Mouse (Mus musculus) cerebellum, adult 9-10 months (tissue): ENCODE results near the gene Vps35l.

Experiments
- DNase-seq: peaks from one replicate; pipeline ENCODE4 v3.0.0; 2022

Vps35l gene

DNA sequence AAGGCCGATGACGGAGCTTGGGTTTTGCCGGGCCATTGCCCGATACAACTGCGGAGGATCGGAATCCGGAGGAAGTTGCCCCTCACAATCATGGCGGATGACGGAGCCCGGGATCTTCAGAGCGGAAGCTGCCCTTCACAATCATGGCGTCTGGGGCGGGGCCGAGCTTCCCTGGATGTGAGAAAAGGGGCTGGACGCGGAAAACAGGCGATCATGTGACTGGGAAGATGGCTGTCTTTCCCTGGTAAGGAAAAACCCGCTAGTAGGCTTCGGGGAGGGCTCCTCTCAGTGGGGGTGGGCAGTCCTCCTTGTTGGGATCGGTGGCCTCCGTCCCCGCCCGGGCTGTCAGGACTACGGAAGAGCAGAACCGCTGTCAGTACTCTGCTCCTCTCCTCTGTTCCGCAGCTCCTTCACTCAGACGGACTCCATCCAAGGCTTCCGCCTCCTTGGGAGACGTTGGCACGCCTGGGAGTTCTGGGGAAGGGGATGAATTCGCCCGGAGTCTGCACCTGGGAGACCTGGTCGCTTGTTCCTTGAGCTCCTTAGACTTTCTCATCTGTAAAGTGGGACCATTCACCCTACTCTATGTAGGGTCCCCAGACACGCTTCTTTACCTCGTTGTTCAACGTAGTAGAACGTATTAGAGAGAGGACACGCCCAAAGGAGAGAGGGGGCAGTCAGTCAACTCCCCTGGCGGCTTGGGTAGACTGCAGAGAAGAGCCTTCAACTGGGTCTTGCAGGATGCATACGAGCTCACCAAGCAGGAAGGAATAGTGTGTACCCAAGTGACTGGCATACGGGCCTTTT lies 709 bp downstream of the Vps35l start:
- DNase-seq: peak; percentile 96

DNA sequence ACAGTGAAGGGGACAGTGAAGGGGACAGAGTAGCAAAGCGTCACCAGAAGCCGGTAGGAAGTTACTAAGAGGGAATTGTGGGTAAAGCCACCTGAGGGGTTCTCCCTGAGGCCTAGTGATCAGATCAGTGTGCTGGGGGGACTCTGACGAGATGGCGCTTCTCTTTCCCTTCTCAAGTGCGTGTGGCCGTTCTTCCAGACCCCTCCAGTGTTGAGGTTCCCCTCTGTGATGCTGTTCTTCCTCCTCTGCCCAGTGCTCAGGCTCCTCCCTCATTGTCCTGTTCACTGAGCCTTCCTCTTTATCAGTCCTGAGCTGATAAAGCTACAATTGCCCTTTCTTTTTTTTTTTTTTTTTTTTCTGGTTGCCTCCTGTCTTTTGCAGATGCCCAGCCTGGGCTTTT lies 2.3 kb downstream of the Vps35l start:
- DNase-seq: no peak

DNA sequence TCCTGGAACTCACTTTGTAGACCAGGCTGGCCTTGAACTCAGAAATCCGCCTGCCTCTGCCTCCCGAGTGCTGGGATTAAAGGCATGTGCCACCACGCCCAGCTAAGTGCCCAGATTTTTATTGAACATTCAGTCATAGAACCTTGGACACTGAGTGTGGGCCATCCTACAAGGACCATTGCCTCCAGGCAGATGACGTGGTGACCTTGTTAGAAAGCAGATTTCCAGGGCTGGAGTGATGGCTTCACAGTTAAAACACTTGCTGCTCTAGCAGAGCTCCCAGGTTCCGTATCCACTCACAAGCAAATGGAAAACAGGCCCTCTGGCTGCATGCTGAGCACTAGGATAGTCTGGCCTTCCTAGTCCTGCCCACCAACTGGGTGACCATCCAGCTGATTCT lies 4.7 kb downstream of the Vps35l start:
- DNase-seq: no peak

DNA sequence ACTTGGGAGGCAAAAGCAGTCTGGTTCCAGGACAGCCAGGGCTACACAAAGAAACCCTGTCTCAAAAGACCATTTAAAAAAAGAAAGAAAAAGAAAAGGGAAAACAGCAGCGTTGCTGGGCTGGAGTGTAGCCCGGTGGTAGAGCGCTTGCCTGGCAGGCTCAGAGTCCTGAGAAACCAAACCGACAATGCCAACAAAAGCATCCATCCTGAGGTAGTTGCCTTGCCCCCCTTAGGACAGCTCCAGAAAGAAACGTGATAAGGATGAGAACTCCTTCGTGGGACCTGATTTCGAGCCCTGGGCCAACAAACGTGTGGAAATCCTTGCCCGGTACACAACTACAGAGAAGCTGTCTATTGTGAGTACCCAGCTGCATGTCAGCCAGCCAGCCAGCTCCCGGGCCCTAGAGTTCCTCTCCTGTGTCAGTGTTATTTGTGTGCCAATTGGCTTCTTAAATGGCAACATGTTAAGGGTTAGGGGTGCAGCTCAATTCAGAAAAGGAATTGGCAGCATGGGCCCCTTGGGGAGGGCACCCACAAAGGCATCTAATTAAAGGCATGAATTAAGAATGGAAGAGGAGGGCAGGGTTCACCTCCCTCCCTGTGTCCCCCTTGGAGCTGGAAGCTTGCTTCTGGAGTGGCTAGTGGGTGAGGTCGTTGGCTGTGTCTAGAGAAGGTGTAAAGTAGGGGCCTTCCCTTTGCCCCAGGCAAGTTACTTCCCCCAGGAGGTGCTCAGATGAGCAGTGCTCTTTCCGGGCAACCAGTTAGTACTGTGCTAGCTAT lies 8.1 kb downstream of the Vps35l start:
- no peak for DNase-seq

- no peak for DNase-seq
Observed at GRCm38 (mm10) chr7:118749706-118750105, 9.7 kb downstream of the Vps35l start.

- DNase-seq: no peak
Observed at GRCm38 (mm10) chr7:118751625-118752024, 11.6 kb downstream of the Vps35l start.

DNA sequence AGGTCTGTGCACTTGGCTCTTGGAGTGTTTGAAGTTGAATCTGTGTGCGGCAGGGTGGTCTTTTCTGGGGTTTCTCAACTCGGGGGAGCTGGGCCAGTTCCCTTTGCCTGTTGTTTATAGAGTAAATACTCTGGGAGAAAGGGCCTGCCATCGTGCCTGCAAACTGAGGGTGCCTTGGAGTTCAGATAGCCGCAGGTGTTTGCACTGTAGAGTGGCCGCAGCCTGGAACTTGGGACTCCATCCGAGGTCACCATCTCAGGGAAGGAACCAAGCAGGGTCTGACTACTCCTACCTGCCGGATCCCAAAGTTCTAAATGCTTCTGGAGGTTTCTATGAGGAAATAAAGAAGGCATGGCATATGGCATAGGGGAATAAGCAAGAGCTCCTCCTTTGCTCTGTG lies 15.7 kb downstream of the Vps35l start:
- DNase-seq: no peak

DNA sequence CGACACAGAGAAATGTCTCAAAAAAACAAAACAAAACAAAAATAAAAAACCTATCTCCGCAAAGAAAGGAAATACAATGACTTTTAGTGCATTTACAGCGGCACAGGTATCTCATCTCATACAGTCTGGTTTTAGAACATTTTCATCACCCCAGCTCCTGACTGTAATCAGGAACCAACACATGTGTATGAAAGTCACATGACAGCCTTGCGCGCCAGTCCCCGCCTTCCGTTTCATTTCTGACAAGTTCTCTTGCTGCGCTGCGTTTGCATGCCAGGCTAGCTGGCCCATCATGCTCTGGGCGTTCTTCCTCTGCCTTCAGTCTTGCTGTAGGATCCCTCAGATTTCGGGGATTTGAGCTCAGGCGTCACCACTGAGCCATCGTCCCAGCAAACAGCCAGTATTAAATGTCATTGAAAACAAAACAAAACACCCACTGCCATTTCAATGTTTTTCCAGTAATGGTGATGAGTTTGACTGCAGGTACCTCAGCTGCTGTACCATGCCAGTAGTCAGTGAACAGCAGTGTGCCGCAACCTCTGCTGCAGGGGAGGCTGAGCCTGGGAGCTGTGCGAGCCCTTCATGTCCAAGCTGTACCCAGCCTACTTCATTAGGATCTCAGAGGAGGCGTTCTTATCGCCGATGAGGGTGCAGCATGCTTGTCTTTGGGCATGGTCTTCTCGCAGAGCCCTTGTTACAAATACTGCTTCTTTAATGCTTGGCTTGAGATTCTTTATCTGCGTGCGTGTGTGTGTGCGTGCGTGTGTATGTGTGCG lies 16.7 kb downstream of the Vps35l start:
- no peak for DNase-seq

GRCm38 (mm10) chr7:118758369-118758768 lies 18.3 kb downstream of the Vps35l start:
- no peak for DNase-seq

- no peak for DNase-seq
Observed at GRCm38 (mm10) chr7:118759372-118759771, 19.3 kb downstream of the Vps35l start.

- no peak for DNase-seq
Observed at GRCm38 (mm10) chr7:118763939-118764338, 23.9 kb downstream of the Vps35l start.

DNA sequence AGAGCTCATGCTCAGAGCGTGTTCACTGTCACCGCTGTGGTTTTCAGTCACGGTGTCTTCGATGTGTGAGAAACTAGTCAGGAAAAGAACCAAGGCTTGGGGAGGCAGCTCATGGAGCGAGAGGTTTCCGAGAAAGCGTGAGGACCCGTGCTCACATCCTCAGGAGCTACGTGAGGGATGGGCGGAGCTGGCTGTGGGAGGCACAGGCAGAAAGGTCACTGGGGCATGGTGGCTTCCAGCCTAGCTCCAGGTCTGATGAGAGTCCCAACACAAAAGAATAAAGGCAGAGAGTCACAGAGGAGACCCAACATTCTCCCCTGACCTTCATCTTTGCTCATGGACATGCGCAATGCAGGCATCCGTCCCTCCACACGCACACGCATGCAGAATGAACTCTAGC lies 24.7 kb downstream of the Vps35l start:
- no peak for DNase-seq

DNA sequence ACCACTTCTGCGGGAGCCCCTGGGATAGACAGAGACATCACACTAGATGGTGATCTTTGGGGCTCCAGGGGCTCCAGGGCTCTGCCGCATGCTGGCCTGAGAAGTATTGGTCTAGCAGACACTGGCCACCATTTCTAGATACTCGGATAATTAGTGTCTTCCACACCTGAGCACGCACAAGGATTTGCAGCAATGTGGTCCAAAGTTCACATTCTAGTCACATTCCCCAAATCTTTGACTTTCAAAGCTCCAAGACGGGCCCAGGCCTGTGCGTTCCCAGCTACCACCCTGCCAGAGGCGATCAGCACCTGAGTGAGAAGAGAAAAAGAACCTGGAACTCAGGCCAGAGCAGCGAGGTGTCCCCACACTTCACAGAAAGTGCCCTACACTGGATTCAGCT lies 25.6 kb downstream of the Vps35l start:
- no peak for DNase-seq

DNA sequence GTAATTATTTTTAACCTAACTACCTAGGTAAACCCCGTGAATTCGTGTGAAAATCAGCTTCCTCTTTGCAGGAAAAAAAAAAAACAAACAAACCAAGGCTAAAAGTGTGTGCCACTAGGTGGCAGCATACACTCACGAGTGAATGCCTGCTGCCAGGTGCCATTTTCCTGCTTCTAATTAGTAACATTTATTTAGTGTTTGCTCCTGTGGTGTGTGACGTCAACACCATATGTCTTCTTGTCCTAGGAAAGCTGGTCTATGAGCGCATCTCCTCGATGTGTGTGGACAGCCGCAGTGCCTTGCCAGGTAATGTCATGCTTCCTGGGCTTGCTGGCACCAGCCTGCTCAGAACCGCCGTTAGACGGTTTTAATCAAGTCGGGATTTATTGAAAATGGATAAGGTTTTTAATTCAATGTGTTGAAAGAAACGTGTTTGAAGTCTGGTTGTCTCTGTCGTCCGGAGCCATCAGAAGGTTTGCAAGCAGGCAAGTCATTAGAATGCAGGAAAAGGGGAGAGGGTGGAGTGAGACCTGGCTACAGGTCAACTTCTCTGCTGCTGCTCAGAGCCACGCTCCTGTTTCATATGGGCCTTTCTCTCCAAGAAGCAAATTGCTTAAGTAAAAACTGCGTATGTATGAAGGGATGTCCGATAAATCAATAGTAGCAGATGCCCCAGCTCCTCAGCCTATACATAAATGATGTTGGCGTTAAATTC lies 26.2 kb downstream of the Vps35l start:
- peak; percentile 99 for DNase-seq

DNA sequence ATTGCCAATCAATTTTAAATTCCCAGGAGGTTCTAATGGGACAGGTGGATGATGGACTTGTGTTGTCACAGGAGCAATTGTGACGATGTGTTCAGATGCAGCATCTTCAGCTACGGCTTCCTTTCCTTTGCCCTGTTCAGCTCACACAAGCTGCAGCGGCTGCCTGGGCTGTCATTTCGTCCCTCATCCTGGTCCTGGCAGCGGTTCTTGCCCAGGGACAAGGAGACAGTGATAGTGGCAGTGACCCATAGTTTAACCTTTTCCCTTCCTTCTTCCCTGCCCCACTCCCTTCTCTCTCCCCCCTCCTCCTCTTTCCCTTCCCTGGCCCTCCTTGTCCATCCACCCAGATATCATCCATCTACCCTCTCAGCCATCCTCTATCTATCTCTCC lies 26.8 kb downstream of the Vps35l start:
- DNase-seq: no peak

DNA sequence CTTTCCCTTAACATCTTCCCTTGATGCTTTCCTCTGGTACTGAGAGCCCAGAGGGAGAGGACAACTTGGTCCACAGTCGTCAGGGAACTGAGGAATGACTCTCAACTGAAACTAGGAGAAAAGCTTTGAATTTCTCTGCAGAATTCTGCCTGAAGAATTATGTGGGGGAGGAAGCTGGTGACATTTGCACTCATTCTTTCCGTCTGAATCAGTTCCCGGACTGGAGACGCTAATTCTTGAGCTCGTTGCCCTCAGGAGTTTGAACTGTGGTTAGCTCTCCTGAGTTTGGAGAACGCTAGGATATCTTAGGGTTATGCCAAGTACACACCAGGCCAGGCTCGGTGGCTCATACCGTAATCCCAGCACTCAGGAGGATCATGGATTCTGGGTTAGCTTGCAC lies 29.2 kb downstream of the Vps35l start:
- no peak for DNase-seq

GRCm38 (mm10) chr7:118769655-118770054 lies 29.6 kb downstream of the Vps35l start:
- DNase-seq: no peak

- DNase-seq: no peak
Observed at GRCm38 (mm10) chr7:118773027-118773426, 33.0 kb downstream of the Vps35l start.

- DNase-seq: no peak
Observed at GRCm38 (mm10) chr7:118775991-118776390, 36.0 kb downstream of the Vps35l start.

GRCm38 (mm10) chr7:118776491-118776890 lies 36.5 kb downstream of the Vps35l start:
- DNase-seq: no peak

- peak; percentile 74 for DNase-seq
Observed at GRCm38 (mm10) chr7:118777598-118778394, 37.8 kb downstream of the Vps35l start.

GRCm38 (mm10) chr7:118778561-118778960 lies 38.5 kb downstream of the Vps35l start:
- peak; percentile 95 for DNase-seq
